Mouse (Mus musculus) regulatory T cell (primary cell): ENCODE measurements around the gene Bco1.

Experiments
- in situ Hi-C: fragments of 300-600 bp; cut with MboI, MseI; formaldehyde crosslinking; loops from one replicate; pipeline ENCODE4 v1.15.1; 2025; ENCODE audit warnings: high pct_unique_total_duplicates

Bco1 gene

GRCm38 (mm10) chr8:117137357-117137756 lies 41.7 kb downstream of the Bco1 start:
- in situ Hi-C loops, result no loop called here

DNA sequence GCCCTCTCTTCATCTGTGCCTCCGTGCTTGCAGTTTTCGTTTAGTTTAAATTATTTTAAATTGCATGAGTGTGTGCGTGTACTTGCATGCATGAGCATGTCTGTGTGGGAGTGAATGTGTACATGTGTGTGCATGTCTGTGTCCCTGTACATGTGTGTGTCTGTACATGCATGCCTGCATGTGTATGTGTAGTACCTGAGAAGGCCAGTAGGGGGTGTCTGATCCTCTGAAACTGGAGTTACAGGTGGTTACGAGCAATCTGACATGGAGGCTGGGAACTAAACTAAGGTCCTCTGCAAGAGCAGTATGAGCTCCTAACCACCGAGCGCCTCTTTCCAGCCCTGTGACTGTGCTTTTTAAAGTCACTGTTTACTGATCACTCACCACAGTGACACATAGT lies 52.9 kb downstream of the Bco1 start:
- in situ Hi-C loops, result no loop called here

- in situ Hi-C loops, result no loop called here
These were observed 60.5 kb downstream of the Bco1 start for GRCm38 (mm10) chr8:117156149-117156548.

GRCm38 (mm10) chr8:117156866-117157768 lies 61.5 kb downstream of the Bco1 start:
- in situ Hi-C loops, result no loop called here

DNA sequence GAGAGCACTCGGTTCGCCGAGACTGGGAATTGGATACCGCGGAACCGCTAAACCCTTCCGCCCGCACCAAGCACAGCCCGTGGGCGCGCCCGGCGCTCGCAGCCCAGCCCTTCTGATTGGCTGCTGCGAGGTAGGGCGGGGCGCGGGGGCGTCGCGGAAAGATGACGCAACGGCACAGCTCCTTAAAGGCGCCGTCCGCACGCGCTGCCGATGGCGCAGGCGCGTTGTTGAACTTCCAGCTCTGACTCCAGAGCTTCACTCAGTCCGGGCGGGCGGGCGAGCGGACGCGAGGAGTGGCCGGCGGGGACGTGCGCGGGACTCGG lies 62.1 kb downstream of the Bco1 start:
- in situ Hi-C loops, result no loop called here

DNA sequence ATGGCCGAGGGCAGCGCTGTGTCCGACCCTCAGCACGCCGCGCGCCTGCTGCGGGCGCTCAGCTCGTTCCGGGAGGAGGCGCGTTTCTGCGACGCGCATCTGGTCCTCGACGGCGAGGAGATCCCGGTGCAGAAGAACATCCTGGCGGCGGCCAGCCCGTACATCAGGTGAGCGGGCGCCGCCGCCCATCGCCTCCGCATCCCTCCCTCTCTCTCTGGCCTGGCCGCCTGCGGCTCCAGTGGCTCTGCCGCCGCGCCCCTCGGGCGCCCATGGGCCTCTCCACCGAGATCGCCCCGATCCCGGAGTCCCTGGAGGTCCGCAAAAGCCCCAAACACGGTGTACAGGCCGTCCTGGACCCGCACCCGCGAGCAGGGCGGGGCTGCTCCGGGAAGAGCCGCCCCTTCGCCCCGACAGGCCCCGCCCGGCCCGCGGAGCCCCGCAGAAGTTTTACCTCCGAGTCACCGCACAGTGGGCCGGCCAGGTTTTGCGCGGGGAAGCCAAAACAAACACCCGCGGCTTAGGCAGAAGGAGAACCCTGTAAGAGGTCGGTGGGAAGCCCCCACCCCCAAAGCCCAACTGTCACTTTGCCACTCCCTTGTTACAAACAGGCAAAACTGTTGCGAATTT lies 62.6 kb downstream of the Bco1 start, which contains the start of gene Gan:
Gene Gan, plus strand, starts transcription at position 1 of the 627 bp plus-strand sequence.
- in situ Hi-C loops, result no loop called here

DNA sequence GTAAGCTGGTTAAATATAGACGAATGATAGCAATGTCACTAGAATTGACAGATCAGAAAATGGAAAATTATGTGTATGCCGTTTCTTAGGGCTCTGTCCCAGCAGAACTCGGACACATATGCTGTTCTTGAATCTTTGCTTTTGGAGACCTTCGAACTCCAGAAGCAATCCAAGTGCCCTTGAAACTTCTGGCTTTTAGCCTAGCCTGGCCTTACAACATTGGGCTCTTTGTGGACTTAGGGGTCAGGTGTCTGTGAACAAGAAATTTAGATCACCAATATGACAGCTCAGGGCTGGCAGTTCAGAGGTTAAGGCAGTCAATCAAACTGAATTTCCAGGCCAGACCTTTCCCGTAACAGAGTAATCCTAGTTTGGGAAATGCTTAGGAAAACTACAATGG lies 63.4 kb downstream of the Bco1 start:
- in situ Hi-C loops, result no loop called here

GRCm38 (mm10) chr8:117164912-117165311 lies 69.3 kb downstream of the Bco1 start:
- in situ Hi-C loops, result no loop called here

- in situ Hi-C loops, result no loop called here
These were observed 69.9 kb downstream of the Bco1 start for GRCm38 (mm10) chr8:117165542-117165941.

GRCm38 (mm10) chr8:117166515-117166914 lies 70.9 kb downstream of the Bco1 start:
- in situ Hi-C loops, result no loop called here

GRCm38 (mm10) chr8:117167243-117167883 lies 71.7 kb downstream of the Bco1 start:
- in situ Hi-C loops, result no loop called here

DNA sequence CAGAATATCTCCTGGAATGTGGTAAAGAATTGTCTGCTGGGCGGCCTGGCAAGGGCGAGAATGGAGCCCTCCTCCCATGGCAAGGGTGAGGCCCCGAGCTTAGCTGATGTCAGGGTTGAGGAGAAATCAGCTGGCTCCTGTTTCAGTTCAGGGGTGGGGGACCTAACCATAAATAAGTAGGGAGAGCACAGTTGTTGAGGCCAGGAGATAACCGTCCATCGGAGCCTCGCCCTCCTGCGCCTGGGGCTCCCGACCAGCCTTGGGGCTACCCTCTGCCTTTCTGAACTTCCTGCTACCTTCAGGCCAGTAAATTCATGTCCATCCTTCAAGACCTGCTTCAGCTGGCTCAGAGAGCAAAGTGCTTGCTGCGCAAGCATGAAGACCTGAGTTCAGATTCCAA lies 72.7 kb downstream of the Bco1 start:
- in situ Hi-C loops, result no loop called here

- in situ Hi-C loops, result loop anchor here (10.0 kb wide), 1 partner anchor 837 kb away; no protein-coding TSS in a partner anchor
These were observed 76.2 kb downstream of the Bco1 start for GRCm38 (mm10) chr8:117171826-117172225.

GRCm38 (mm10) chr8:117172904-117173303 lies 77.2 kb downstream of the Bco1 start:
- in situ Hi-C loops, result loop anchor here (10.0 kb wide), 1 partner anchor 838 kb away; no protein-coding TSS in a partner anchor

- in situ Hi-C loops, result loop anchor here (10.0 kb wide), 1 partner anchor 839 kb away; no protein-coding TSS in a partner anchor
These were observed 78.0 kb downstream of the Bco1 start for GRCm38 (mm10) chr8:117173690-117174089.

- in situ Hi-C loops, result loop anchor here (10.0 kb wide), 1 partner anchor 840 kb away; no protein-coding TSS in a partner anchor
These were observed 78.9 kb downstream of the Bco1 start for GRCm38 (mm10) chr8:117174536-117174935.

DNA sequence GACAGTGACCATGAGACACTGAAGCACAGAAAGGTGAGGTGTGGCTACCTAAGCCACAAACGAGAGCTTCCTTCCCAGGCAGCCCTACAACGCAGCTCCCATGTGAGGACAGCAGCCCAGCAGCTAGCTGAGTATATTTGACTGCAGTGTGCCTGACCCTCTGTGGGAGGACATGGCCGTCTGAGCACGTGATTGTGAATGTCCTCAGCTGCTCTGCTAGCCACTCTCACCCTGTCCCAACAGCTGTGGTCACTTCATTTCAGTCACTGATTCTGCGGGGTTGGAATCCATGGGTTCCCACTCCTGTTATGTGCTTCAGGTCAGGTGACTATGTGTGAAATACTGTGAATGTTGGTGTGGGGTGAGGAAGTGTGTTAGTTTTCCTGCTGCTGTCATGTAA lies 80.7 kb downstream of the Bco1 start:
- in situ Hi-C loops, result loop anchor here (10.0 kb wide), 1 partner anchor 842 kb away; no protein-coding TSS in a partner anchor

DNA sequence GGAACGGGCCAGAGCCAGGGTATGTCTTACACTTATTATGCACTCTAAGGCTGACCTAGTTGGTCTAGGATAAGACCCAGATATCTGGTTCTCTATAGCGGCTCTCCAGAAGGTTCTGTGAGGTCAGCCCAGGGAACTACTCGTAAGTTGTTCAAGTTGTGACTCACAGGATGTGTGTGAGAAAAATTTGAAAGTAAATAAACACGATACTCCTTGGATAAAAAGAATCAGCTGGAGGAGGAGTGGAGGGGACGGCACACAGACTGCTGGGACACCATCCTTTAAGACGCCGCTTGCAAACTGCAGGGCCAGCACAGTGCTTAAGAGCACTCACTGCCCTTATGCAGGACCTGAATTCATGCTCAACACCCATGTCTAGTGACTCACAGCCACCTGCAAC lies 81.6 kb downstream of the Bco1 start:
- in situ Hi-C loops, result loop anchor here (10.0 kb wide), 1 partner anchor 842 kb away; no protein-coding TSS in a partner anchor

DNA sequence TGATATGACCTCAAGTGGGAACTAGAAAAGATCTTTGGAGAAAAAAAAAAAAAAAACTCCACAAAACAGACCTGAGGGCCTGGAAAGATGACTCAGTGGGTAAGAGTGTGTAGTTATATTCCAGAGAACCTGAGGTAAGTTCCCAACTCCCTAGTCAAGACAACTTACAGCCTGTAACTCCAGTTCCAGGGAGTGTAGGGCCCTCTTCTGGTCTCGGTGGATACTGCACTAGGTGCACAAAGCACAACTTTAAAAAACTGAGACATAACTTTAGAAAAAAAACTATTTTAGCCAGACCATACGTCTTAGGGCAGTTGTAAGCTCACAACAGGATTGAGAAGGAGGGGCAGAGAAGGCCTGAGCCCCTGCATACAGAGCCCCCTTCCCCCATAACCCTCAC lies 82.4 kb downstream of the Bco1 start:
- in situ Hi-C loops, result loop anchor here (10.0 kb wide), 1 partner anchor 843 kb away; no protein-coding TSS in a partner anchor

- in situ Hi-C loops, result loop anchor here (10.0 kb wide), 1 partner anchor 844 kb away; no protein-coding TSS in a partner anchor
These were observed 83.0 kb downstream of the Bco1 start for GRCm38 (mm10) chr8:117178676-117179075.

DNA sequence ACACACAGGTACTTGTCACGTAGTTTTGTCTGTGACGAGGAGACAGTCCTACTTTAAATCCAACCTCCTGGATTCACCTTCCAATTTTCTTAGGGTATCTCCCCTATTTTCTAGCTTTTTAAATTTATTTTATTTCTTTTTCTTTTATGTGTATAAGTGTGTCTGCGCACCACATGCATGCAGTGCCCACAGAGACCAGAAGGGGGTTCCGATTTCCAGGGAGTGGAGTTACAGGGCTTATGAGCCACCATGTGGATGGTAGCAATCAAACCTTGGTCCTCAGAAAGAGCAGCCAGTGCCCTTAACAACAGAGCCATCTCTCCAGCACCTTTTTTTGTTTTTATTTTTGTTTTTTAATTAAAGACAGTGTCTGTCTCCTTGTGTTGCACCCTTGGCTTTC lies 87.1 kb downstream of the Bco1 start:
- in situ Hi-C loops, result no loop called here
